Mouse (Mus musculus) ZHBTc4 (cell line): Measurements from ENCODE around the gene Tbc1d10c.
A peak's percentile ranks its signal among the peaks of the same experiment; 100 is the strongest.

Experiments
- DNase-seq: peaks from one replicate; pipeline ENCODE4 v3.0.0-alpha.2; 2011; ENCODE audit warnings: low read depth, low spot score

Tbc1d10c gene

GRCm38 (mm10) chr19:4145936-4146335, 45.1 kb downstream of the Tbc1d10c start:
- peak; percentile 62 for DNase-seq

GRCm38 (mm10) chr19:4144550-4145498, 46.3 kb downstream of the Tbc1d10c start:
- no peak for DNase-seq

GRCm38 (mm10) chr19:4143759-4144268, 47.3 kb downstream of the Tbc1d10c start, which contains the start of gene Cabp4:
Cabp4 (minus strand) TSS chr19:4144033.
- DNase-seq, result no peak

- no peak for DNase-seq
These were observed 48.5 kb downstream of the Tbc1d10c start for GRCm38 (mm10) chr19:4142416-4143173.

- no peak for DNase-seq
These were observed 50.9 kb downstream of the Tbc1d10c start for GRCm38 (mm10) chr19:4140147-4140546.

GRCm38 (mm10) chr19:4139446-4139845, 51.6 kb downstream of the Tbc1d10c start, which contains the start of gene Gpr152:
Gpr152 (plus strand) TSS chr19:4139787.
- no peak for DNase-seq

- DNase-seq, result no peak
These were observed 53.2 kb downstream of the Tbc1d10c start for GRCm38 (mm10) chr19:4137913-4138312.

GRCm38 (mm10) chr19:4136463-4136862, 54.6 kb downstream of the Tbc1d10c start:
- peak; percentile 62 for DNase-seq

GRCm38 (mm10) chr19:4135963-4136345, 55.1 kb downstream of the Tbc1d10c start:
- peak; percentile 61 for DNase-seq

- peak; percentile 35 for DNase-seq
These were observed 55.7 kb downstream of the Tbc1d10c start for GRCm38 (mm10) chr19:4135229-4135962.

- DNase-seq, result no peak
These were observed 56.7 kb downstream of the Tbc1d10c start for GRCm38 (mm10) chr19:4134354-4134753.
